Mouse (Mus musculus): ENCODE data around the gene Cadps. TPM values are rescaled to one million over a fixed set of nuclear protein-coding genes. Genes with fewer than 3 reads are reported as not detected.

The Cadps gene
- polyA plus RNA-seq (2012; rRNA removed): 0.01 TPM in 1 of 2 replicates, not detected in the other

DNA sequence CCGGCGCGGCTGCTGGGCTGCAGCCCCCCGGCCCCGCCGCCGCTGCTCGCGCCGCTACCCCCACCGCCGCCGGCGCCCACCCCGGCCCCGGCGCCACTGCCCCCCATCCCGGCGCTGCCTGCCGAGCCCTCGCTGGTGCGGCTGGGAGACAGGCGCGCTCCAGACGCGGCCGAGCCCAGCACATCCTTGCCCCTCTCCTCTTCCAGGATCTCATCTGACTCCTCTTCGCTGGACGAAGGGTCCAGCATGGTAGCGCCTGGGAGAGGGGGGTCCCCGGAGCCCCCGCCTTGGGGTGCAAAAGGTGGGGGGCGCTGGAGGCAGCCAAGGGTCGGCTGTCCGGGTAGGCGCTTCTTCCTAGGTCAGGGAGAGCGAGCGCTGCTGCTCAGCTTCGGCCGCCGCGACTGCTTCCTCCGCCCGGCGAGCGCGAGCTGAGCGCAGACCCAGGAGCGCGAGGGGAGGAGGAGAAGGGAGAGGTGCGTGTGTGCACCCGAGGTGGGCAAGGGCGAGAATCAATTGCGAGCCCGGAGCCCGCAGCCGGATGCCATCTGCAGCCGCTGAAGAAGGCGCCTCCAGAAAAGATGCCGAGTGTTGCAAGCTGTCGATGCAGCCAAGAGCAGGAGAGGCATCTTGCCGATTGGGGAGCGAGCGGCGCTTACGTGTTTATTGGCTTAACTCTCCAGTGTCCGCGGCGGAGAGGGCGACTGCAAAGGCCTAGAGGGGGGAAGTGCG lies at the start of gene Cadps:
Gene Cadps, minus strand, starts transcription at position 589 of the 729 bp plus-strand sequence.

DNA sequence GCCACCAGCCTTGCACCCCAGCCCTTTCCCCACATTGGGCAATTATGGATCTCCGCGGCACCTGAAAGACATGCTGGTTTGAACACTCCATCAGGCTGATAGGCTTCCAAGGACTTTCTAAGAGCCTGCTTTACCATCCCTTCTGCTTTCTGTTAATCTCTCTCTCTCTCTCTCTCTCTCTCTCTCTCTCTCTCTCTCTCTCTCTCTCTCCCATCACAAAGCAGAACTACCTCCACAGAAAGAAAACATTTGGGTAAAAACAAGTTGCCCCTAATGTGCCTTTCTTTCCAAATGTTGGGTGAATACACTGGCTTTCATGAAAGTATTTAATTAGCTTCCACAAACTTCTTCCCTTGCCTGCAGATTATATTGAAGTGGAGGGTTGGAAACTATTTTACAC lies 474.8 kb downstream of the Cadps start, which contains the start of gene Fezf2:
Gene Fezf2, minus strand, starts transcription at position 101 of the 400 bp plus-strand sequence.

Measured in liver, embryonic 14 days (tissue).